Mouse (Mus musculus) Muller cell, postnatal 12 days (primary cell): ENCODE measurements around the gene Pipox.

Source experiments
- DNase-seq: peaks from one replicate; pipeline ENCODE4 v3.0.0-alpha.2; 2015; ENCODE audit errors: inconsistent ontology term

Gene Pipox

GRCm38 (mm10) chr11:77908468-77908867, 14.6 kb upstream of the Pipox start:
- DNase-seq = no peak

DNA sequence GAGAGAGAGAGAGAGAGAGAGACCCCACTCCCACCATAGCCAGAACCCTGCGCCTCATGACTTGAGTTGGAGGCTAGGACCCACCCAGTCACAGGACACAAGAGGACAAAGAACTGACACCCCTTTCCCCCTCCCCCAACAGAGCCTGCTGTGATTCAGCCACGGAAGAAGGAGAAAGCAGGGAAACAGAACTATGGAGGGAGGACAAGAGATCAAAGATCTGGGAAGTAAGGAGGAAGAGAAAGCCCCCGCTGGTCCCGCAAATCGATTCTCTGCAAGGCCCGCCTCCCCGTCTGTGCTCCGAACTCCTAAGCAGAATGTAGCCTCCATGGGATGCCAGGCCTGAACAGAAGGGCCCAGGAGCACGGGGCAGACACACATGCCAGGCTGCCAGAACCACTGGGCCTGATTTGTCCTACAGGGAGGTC, 12.9 kb upstream of the Pipox start:
- no peak for DNase-seq

GRCm38 (mm10) chr11:77906097-77906687, 12.3 kb upstream of the Pipox start:
- peak; percentile 80 for DNase-seq

DNA sequence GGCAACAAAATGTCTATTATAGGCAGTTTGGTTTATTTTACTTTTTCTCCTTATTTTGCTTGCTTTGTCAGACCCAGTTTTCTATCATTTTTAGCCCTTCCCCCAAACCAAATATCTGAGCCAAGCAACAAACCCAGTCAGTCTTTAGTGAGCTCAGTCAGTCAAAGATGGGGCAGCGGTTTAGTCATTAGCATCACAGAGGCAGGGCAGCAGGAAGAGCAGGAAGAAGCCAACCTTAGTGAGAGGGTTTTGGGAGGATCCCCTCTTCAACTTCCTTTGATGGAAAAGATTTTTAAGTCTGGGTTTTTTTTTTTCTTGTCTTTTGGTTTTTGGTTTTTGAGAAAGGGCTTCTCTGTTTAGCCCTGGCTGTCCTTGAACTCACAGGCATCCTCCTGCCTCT, 10.8 kb upstream of the Pipox start:
- no peak for DNase-seq

GRCm38 (mm10) chr11:77903761-77904160, 9.9 kb upstream of the Pipox start:
- no peak for DNase-seq

- no peak for DNase-seq
Observed at GRCm38 (mm10) chr11:77901775-77902355, 8.0 kb upstream of the Pipox start.

DNA sequence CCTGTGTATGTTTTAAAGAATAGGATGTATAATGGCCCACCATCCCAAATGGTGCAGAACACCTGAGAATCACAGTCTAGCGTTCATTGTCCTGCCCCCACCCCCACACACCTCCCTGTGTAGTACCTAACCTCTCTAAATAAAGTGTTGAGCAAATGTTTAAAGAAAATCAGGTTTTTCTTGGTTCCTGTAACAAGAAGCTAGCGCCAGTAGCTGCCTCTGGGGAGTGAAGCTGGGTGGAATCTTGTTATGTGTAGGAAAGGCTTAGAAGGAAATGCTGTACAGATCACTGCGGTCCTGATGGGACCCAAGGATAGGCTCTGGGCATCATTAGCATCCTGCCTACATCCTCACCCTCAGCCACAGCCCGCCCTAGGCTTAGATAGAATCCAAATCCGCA, 7.5 kb upstream of the Pipox start:
- DNase-seq = no peak

- no peak for DNase-seq
Observed at GRCm38 (mm10) chr11:77900696-77901095, 6.8 kb upstream of the Pipox start.

DNA sequence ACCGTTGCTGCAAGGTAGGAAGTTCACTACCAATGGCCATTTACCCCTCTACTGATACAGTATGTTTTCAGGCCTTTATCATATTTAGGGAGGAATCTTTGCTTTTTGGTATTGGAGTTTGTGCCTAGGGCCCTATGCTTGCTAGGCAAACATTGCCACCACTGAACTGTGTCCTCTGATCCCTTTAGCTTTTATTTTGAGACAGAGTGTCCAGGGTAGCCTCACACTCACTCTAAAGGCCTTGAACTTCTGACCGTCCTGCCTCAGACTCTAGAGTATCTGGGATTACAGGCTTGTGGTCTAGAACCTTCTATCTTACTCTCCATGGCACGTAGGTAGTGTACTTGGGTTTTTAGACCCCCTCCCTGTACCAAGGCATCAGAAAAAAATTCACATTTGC, 6.3 kb upstream of the Pipox start:
- no peak for DNase-seq

- peak; percentile 52 for DNase-seq
Observed at GRCm38 (mm10) chr11:77896820-77897805, 3.2 kb upstream of the Pipox start.

- DNase-seq = no peak
Observed at GRCm38 (mm10) chr11:77896480-77896819, 2.6 kb upstream of the Pipox start.

DNA sequence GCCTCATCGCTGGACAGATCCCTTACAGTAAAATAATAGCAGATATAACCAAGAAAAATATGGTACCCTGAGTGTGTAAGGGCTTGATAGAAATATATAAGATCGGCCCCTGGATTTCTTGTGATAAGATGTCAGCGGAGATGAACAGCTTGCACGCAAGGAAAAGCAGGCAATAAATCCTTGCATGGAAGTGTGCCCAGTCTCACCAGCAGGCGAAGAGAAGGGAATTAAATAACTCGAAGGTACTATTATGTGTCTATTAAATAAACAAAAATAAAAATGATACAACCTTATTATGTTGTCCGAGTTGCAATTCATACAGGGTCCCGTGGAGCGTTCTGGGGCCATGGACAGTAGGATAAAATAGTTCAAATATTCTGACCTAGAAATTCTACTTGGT, 2.1 kb upstream of the Pipox start:
- no peak for DNase-seq

DNA sequence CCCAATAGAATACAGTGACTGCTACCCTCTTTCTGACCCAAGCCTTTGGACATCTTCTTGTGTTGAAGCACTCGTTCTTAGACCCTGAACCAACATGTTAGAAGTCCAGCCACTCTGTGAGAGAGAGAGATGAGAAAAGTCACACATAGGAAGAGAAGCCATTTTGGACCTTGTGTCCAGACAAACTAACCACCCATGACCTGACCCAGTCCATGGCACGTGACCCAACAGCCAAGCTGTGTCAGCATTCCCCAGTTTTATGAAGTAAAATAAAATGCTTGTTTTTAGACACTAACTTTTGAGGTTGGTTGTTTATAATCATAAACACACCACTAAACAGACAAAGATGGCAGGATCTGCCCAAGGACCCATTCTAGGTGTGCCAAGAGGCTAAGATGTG, 1.1 kb upstream of the Pipox start:
- no peak for DNase-seq

- DNase-seq = no peak
Observed at GRCm38 (mm10) chr11:77893283-77893682, 613 bp downstream of the Pipox start.

- DNase-seq = no peak
Observed at GRCm38 (mm10) chr11:77892883-77893282, 1.0 kb downstream of the Pipox start.

- no peak for DNase-seq
Observed at GRCm38 (mm10) chr11:77890648-77891258, 3.1 kb downstream of the Pipox start.

GRCm38 (mm10) chr11:77889484-77889883, 4.4 kb downstream of the Pipox start:
- no peak for DNase-seq

DNA sequence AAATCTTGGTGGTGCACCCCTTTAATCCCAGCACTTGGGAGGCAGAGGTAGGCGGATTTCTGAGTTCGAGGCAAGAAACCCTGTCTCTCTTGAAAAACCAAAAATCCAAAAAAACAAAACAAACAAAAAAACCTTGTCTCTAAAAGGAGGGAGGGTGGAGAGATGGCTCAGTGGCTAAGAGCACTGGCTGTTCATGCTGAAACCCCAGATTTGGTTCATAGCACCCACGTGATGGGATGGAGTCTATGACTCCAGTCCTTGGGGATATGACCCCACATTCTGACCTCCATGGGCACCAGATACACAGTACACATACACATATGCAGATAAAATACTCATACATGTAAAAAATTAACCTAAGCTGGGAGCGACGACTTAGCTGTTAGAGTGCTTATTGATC, 5.0 kb downstream of the Pipox start:
- DNase-seq = no peak

DNA sequence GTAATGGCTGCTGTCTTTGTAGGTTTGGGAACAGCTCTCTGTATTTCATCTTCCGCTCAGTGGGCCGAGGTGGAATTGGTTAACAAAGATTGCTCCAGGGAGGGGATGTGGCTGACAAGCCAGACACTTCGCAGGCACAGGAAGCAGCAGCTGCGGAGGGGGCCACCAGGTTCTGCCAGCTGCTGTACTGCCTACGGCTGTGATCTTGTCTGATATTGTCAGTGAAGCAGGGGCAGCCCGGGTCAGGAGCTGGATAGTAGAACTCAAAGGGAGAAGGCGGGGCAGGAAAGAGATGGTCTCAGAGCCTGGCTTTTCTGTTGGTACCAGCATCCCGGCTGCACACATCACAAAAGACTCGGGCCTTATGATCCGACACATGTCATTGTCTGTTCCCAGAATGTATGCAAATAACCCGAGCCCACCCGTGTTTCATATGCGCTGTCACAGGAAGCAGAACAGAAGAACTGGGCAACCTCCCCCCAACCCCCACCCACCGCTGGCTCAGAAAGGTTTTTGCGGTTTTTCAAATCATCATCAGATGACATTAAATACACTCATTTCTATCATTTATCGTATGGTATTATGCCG, 6.4 kb downstream of the Pipox start:
- no peak for DNase-seq

GRCm38 (mm10) chr11:77885246-77885575, 8.7 kb downstream of the Pipox start:
- DNase-seq = no peak

DNA sequence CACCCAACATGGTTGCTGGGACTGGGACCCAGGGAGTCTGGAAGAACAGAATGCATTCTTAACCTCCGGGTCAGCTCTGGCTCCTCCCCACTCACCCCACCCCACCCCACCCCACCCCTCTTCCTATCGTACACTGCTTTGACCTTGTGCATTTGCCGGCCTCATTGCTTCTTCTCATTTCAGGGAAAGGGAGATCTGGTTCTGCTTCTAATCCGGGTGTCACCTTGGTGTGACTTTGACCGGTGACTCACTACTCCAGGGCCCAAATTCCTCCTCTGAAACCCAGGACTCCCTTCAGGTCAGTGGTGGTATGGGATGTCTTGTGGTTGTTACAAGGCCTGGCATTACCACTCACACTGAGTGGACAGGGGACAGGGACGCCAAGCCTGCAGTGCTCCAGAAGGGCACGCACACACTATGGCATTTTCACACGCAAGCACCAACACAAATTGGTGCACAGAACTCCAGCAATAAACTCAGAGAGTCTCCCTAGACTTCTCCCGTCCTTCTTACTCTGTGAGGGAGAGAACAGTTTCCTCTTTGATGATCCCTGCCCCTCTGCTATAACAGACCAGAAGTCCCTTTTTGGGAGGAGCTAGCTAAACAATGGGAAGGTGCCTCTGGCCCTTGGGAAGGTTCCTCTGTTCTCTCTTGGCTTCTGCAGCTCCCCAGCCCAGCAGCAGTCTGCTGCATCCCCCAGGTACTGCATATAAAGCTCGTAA, 9.2 kb downstream of the Pipox start:
- no peak for DNase-seq

DNA sequence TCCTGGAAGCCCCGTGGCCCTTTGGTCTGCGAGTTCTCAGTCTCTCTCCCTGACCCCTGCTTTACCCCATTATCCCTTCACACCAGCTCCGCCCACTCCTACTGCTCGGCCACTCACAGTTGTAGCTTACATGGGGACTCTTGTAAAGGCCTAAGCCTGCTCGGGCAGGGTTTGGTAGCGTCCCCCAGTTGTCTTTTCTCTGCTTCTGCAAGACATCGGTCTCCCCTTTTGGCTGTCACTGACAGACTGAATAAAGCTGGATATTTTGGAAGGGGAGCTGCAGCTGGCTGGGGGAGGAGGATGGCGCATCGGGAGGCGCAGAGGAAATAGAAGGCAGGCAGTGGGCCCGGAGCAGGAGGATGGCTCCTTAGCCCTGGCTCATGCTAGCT, 17.1 kb downstream of the Pipox start:
- peak; percentile 26 for DNase-seq
